Mouse (Mus musculus) left cerebral cortex, adult 11 months (tissue): Measurements from ENCODE around the gene Cst12.
"Not testable (repeated sequence)": the region's sequence is repeated elsewhere in the genome, so short reads cannot be mapped to it uniquely, and the experiment has no call there.

Experiments used
- DNase-seq: peaks from one replicate; pipeline ENCODE4 v3.0.0; 2022; ENCODE audit warnings: low spot score

Gene Cst12

GRCm38 (mm10) chr2:148789142-148789541 is at the start of gene Cst12:
Gene Cst12, plus strand, starts transcription at chr2:148789361.
- DNase-seq, result no peak

- no peak for DNase-seq
These were observed 46.2 kb upstream of the Cst12 start for GRCm38 (mm10) chr2:148743001-148743400.

GRCm38 (mm10) chr2:148743846-148744407 is 45.2 kb upstream of the Cst12 start:
- DNase-seq, result no peak

- no peak for DNase-seq
These were observed 39.1 kb upstream of the Cst12 start, which contains the start of gene Cstl1 for GRCm38 (mm10) chr2:148750058-148750457. Gene Cstl1, plus strand, starts transcription at chr2:148750358.

- peak; percentile 57 for DNase-seq
These were observed 37.0 kb upstream of the Cst12 start for GRCm38 (mm10) chr2:148751893-148752813.

GRCm38 (mm10) chr2:148754310-148754846 is 34.8 kb upstream of the Cst12 start:
- DNase-seq, result no peak

GRCm38 (mm10) chr2:148763648-148764388 is 25.3 kb upstream of the Cst12 start:
- DNase-seq, result no peak

- not testable (repeated sequence) for DNase-seq
These were observed 17.8 kb upstream of the Cst12 start, which contains the start of gene Cst11 for GRCm38 (mm10) chr2:148771397-148771796. Gene Cst11, minus strand, starts transcription at chr2:148771497.

GRCm38 (mm10) chr2:148781709-148782108 is 7.5 kb upstream of the Cst12 start, which contains the start of gene 8030411F24Rik:
Gene 8030411F24Rik, plus strand, starts transcription at chr2:148782009.
- no peak for DNase-seq

- no peak for DNase-seq
These were observed 9.3 kb downstream of the Cst12 start, which contains the start of gene Cst8 for GRCm38 (mm10) chr2:148798485-148798884. Gene Cst8, plus strand, starts transcription at chr2:148798785.

- DNase-seq, result no peak
These were observed 12.3 kb downstream of the Cst12 start for GRCm38 (mm10) chr2:148801491-148801921.

- DNase-seq, result no peak
These were observed 17.5 kb downstream of the Cst12 start for GRCm38 (mm10) chr2:148806696-148807095.

- DNase-seq, result no peak
These were observed 30.7 kb downstream of the Cst12 start, which contains the start of gene Cst13 for GRCm38 (mm10) chr2:148819909-148820308. Gene Cst13, plus strand, starts transcription at chr2:148820081.

- DNase-seq, result no peak
These were observed 36.8 kb downstream of the Cst12 start for GRCm38 (mm10) chr2:148825986-148826385.

GRCm38 (mm10) chr2:148834912-148835311 is 45.8 kb downstream of the Cst12 start, which contains the start of gene Cst9:
Gene Cst9, plus strand, starts transcription at chr2:148835147.
- DNase-seq, result no peak

- DNase-seq, result no peak
These were observed 49.1 kb downstream of the Cst12 start for GRCm38 (mm10) chr2:148838075-148838777.

GRCm38 (mm10) chr2:148839224-148839623 is 50.1 kb downstream of the Cst12 start:
- no peak for DNase-seq
